Mouse (Mus musculus): ENCODE measurements around the gene Pdzrn3. TPM values are rescaled to one million over a fixed set of nuclear protein-coding genes. Genes with fewer than 3 reads are reported as not detected.

Gene Pdzrn3
- polyA plus RNA-seq, 1 experiment from 2014 or later: 10.8 TPM

- Histone ChIP-seq H3K4me1 (replicated peaks) (no peaks in the 10 kb centered on the region; the same call in 1 of the 2 replicates), H3K27me3 (peaks cover 13% of the 10 kb centered on the region; the same call in 1 of the 2 replicates), H3K9me3 (no peaks in the 10 kb centered on the region), H3K36me3 (no peaks in the 10 kb centered on the region), H3K4me3 (replicated peaks) (no peak overlapping the region), H3K27ac (no peak overlapping the region), H3K4me2 (no peak overlapping the region), H3K9ac (replicated peaks) (no peak overlapping the region)
- ATAC-seq (ENCODE audit: insufficient number of reproducible peaks, insufficient read depth, low FRiP score, low TSS enrichment, low read depth): no peak
- WGBS: 83% methylated on average over 7 of the region's 7 CpGs
Observed at GRCm38 (mm10) chr6:101385490-101385889, 7.8 kb upstream of the Pdzrn3 start.

DNA sequence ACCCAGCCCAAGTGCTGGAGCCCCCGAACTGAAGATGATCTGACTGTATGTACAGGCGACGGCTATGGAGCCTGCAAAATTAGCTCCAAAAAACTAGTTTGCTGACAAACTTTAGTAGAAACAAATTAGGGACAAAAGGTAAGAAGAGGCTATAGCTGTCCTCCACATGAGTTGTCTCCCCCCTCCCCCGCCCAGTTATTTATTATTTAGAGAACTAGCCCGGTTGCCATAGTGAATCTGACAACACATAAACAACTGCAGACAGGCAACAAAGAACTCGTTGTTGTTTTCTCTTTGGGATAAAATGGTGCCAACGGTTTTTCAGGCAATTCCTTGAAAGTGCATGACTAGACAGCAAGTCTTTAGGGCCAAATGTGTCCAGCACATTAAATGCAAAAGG, 7.3 kb upstream of the Pdzrn3 start:
- H3K27me3 ChIP-seq: peaks cover 14% of the 10 kb centered on the region; the same call in 1 of the 2 replicates
- no peaks in the 10 kb centered on the region for H3K36me3 ChIP-seq
- no peak overlapping the region for H3K9ac ChIP-seq (replicated peaks)
- no peaks in the 10 kb centered on the region; the same call in 1 of the 2 replicates for H3K4me1 ChIP-seq (replicated peaks)
- 71% methylated on average over 7 of the region's 7 CpGs for WGBS
- no peak overlapping the region for H3K27ac ChIP-seq
- no peaks in the 10 kb centered on the region for H3K9me3 ChIP-seq
- H3K4me3 ChIP-seq (replicated peaks): no peak overlapping the region
- no peak for ATAC-seq (ENCODE audit: insufficient number of reproducible peaks, insufficient read depth, low FRiP score, low TSS enrichment, low read depth)
- H3K4me2 ChIP-seq: no peak overlapping the region

GRCm38 (mm10) chr6:101384476-101384875, 6.8 kb upstream of the Pdzrn3 start:
- Histone ChIP-seq H3K4me2 (no peak overlapping the region), H3K9ac (replicated peaks) (no peak overlapping the region), H3K27me3 (peaks cover 14% of the 10 kb centered on the region; the same call in 1 of the 2 replicates), H3K4me3 (replicated peaks) (no peak overlapping the region), H3K4me1 (replicated peaks) (peaks cover under 1% of the 10 kb centered on the region; the same call in 1 of the 2 replicates), H3K9me3 (no peaks in the 10 kb centered on the region), H3K27ac (no peak overlapping the region), H3K36me3 (no peaks in the 10 kb centered on the region)
- WGBS: 83% methylated on average over 6 of the region's 6 CpGs
- no peak for ATAC-seq (ENCODE audit: insufficient number of reproducible peaks, insufficient read depth, low FRiP score, low TSS enrichment, low read depth)

DNA sequence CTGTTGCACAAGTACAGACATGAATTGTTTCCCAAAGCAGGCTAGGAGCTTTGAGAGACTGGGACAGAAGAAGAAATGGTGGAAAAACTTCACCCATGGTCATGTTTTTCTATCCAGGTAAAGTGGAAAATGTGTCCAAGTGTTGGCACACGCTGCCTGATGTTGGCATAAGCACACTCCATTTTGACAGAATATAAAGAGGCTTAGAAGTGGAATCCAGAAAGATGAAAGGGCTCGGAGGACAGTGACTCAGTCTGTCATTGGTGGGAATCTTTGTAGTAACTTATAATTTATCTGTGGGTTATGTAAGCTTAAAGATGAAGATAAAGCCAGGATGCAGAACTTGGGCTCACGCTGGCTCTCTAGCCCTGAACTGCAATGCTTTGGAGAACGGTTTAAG, 5.2 kb upstream of the Pdzrn3 start:
- Histone ChIP-seq H3K4me2 (no peak overlapping the region), H3K36me3 (no peaks in the 10 kb centered on the region), H3K4me3 (replicated peaks) (no peak overlapping the region), H3K9me3 (no peaks in the 10 kb centered on the region), H3K27ac (no peak overlapping the region), H3K9ac (replicated peaks) (no peak overlapping the region), H3K27me3 (peaks cover 14% of the 10 kb centered on the region; the same call in 1 of the 2 replicates), H3K4me1 (replicated peaks) (peaks cover 9% of the 10 kb centered on the region)
- no peak for ATAC-seq (ENCODE audit: insufficient number of reproducible peaks, insufficient read depth, low FRiP score, low TSS enrichment, low read depth)
- WGBS: 80% methylated on average over 4 of the region's 4 CpGs

DNA sequence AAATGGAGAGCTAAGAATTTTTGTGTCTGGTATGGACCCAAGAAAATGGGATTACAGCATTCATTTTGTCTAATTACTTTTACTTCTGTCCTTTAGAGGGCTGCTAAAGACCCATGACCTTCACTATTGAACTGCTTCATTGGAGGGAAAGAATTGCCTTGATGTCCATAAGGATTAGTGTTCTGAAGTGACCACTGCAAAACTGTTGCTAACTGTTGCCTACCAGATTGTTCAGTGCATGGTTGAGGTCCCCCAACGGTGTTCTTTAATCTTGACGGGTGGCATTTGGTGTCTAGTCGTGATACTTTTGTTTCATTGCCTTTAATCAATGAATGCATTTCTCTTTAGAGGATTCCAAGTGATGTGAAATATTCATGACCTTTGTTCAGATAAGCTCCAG, 1.8 kb upstream of the Pdzrn3 start:
- ATAC-seq (ENCODE audit: insufficient number of reproducible peaks, insufficient read depth, low FRiP score, low TSS enrichment, low read depth): no peak
- WGBS: 63% methylated on average over 3 of the region's 3 CpGs

DNA sequence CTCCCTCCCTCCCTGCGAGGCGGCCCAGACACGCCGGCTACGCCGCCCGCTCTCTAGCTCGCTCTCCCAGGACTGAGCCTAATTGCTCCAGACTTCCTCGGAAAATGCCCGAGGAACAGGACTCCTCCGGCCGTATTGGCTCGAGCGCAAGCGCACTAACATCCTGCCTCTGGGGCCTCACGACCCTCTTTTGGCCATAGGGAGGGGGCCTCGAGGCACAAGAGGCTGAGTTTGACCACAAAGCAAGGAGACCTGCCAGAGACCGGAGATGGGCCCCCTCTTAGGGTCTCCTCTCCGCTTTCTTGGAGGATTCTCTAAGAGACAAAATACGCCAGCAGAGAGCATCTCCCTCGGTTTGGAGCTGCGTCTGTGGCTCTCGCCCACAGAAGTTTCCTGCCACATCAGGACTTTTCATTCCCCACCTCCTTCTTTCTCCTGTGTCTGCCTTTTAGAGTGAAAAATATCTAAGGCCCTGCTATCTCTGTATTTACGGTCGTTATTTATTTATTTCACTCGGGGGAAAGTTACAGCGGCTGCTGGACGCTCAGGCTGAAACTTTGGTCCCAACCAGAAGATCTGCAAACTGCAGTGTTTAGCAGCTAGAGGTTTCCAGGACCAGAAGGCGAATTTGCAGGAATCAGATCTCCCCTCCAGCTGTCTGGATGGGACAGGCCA, 375 bp upstream of the Pdzrn3 start:
- H3K4me1 ChIP-seq (replicated peaks): peaks cover 41% of the 10 kb centered on the region

More for the DNA sequence above, 1.8 kb upstream of the Pdzrn3 start:
- no peaks in the 10 kb centered on the region for H3K9me3 ChIP-seq
- no peak overlapping the region for H3K27ac ChIP-seq
- H3K9ac ChIP-seq (replicated peaks): no peak overlapping the region
- H3K27me3 ChIP-seq: 0 out of 2 replicates have a peak, but pooled peaks cover 4% of the 10 kb centered on the region
- H3K4me1 ChIP-seq (replicated peaks): peaks cover 26% of the 10 kb centered on the region
- no peaks in the 10 kb centered on the region for H3K36me3 ChIP-seq
- H3K4me3 ChIP-seq (replicated peaks): no peak overlapping the region
- H3K4me2 ChIP-seq: no peak overlapping the region

GRCm38 (mm10) chr6:101376511-101377166, 1.1 kb downstream of the Pdzrn3 start:
- H3K9ac ChIP-seq (replicated peaks): peak overlapping the region; percentile 89
- peaks cover 6% of the 10 kb centered on the region; the same call in 1 of the 2 replicates for H3K36me3 ChIP-seq
- peak; percentile 17 for ATAC-seq (ENCODE audit: insufficient number of reproducible peaks, insufficient read depth, low FRiP score, low TSS enrichment, low read depth)
- H3K27me3 ChIP-seq: 0 out of 2 replicates have a peak, but pooled peaks cover 3% of the 10 kb centered on the region
- WGBS: 2% methylated on average over 10 of the region's 10 CpGs
- H3K27ac ChIP-seq: peak overlapping the region; percentile 97
- H3K4me1 ChIP-seq (replicated peaks): peaks cover 43% of the 10 kb centered on the region
- H3K4me3 ChIP-seq (replicated peaks): peak overlapping the region; percentile 74
- peak overlapping the region; percentile 82 for H3K4me2 ChIP-seq
- no peaks in the 10 kb centered on the region for H3K9me3 ChIP-seq

More for the DNA sequence above, 375 bp upstream of the Pdzrn3 start:
- peak overlapping the region; percentile 89 for H3K9ac ChIP-seq (replicated peaks)
- H3K36me3 ChIP-seq: peaks cover 1% of the 10 kb centered on the region; the same call in 1 of the 2 replicates
- WGBS: under 1% methylated on average over 27 of the region's 29 CpGs
- H3K27ac ChIP-seq: peak overlapping the region; percentile 97
- H3K9me3 ChIP-seq: no peaks in the 10 kb centered on the region
- peak overlapping the region; percentile 74 for H3K4me3 ChIP-seq (replicated peaks)
- peak; percentile 88 for ATAC-seq (ENCODE audit: insufficient number of reproducible peaks, insufficient read depth, low FRiP score, low TSS enrichment, low read depth)
- 0 out of 2 replicates have a peak, but pooled peaks cover 3% of the 10 kb centered on the region for H3K27me3 ChIP-seq
- peak overlapping the region; percentile 82 for H3K4me2 ChIP-seq

GRCm38 (mm10) chr6:101376049-101376448, 1.6 kb downstream of the Pdzrn3 start:
- ATAC-seq (ENCODE audit: insufficient number of reproducible peaks, insufficient read depth, low FRiP score, low TSS enrichment, low read depth): no peak
- Histone ChIP-seq H3K4me3 (replicated peaks) (peak overlapping the region; percentile 74), H3K27me3 (0 out of 2 replicates have a peak, but pooled peaks cover 3% of the 10 kb centered on the region), H3K9ac (replicated peaks) (peak overlapping the region; percentile 89), H3K9me3 (no peaks in the 10 kb centered on the region), H3K4me1 (replicated peaks) (peaks cover 43% of the 10 kb centered on the region), H3K4me2 (peak overlapping the region; percentile 82), H3K27ac (peak overlapping the region; percentile 97; the same call in 1 of the 2 replicates), H3K36me3 (peaks cover 6% of the 10 kb centered on the region; the same call in 1 of the 2 replicates)
- 19% methylated on average over 10 of the region's 10 CpGs for WGBS

- Histone ChIP-seq H3K27me3 (no peaks in the 10 kb centered on the region), H3K9me3 (no peaks in the 10 kb centered on the region), H3K36me3 (peaks cover 6% of the 10 kb centered on the region; the same call in 1 of the 2 replicates), H3K27ac (peak overlapping the region; percentile 81), H3K4me1 (replicated peaks) (peaks cover 49% of the 10 kb centered on the region), H3K9ac (replicated peaks) (peak overlapping the region; percentile 47; the same call in 1 of the 2 replicates), H3K4me2 (peak overlapping the region; percentile 82), H3K4me3 (replicated peaks) (peak overlapping the region; percentile 74)
- under 1% methylated on average over 7 of the region's 7 CpGs for WGBS
- no peak for ATAC-seq (ENCODE audit: insufficient number of reproducible peaks, insufficient read depth, low FRiP score, low TSS enrichment, low read depth)
Observed at GRCm38 (mm10) chr6:101374721-101375120, 3.0 kb downstream of the Pdzrn3 start.

DNA sequence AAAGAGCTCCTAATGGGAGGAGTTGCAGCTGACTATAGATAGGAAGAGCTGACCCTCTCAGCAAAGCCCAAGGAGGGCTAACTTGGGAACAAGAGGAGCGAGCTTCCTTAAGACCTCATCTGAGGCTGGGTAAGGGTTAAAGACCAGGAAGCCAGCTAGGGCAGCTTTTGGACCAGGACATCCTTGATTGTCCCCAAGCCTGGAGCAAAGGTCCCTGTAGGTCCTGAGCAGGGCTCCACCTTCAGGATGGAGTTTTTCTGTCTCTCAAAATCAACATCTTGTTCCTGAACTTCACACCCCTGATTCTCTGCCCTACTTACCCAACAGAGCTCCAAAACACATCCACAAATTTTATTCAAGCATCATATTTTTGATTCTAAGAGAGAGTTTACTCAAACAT, 3.5 kb downstream of the Pdzrn3 start:
- H3K4me3 ChIP-seq (replicated peaks): peak overlapping the region; percentile 74
- H3K9ac ChIP-seq (replicated peaks): no peak overlapping the region
- peak overlapping the region; percentile 81 for H3K27ac ChIP-seq
- no peak for ATAC-seq (ENCODE audit: insufficient number of reproducible peaks, insufficient read depth, low FRiP score, low TSS enrichment, low read depth)
- H3K27me3 ChIP-seq: no peaks in the 10 kb centered on the region
- H3K4me1 ChIP-seq (replicated peaks): peaks cover 51% of the 10 kb centered on the region
- H3K4me2 ChIP-seq: peak overlapping the region; percentile 82
- no peaks in the 10 kb centered on the region for H3K9me3 ChIP-seq
- peaks cover 6% of the 10 kb centered on the region; the same call in 1 of the 2 replicates for H3K36me3 ChIP-seq
- 52% methylated on average over 1 of the region's 1 CpGs for WGBS

- 82% methylated on average over 5 of the region's 5 CpGs for WGBS
- Histone ChIP-seq H3K27me3 (no peaks in the 10 kb centered on the region), H3K4me2 (no peak overlapping the region), H3K27ac (no peak overlapping the region), H3K4me1 (replicated peaks) (peaks cover 56% of the 10 kb centered on the region), H3K9me3 (no peaks in the 10 kb centered on the region), H3K4me3 (replicated peaks) (no peak overlapping the region), H3K36me3 (peaks cover 6% of the 10 kb centered on the region; the same call in 1 of the 2 replicates), H3K9ac (replicated peaks) (no peak overlapping the region)
- ATAC-seq (ENCODE audit: insufficient number of reproducible peaks, insufficient read depth, low FRiP score, low TSS enrichment, low read depth): no peak
Observed at GRCm38 (mm10) chr6:101372982-101373381, 4.7 kb downstream of the Pdzrn3 start.

Data from limb, embryonic 12.5 days (tissue).